Mouse (Mus musculus) urinary bladder, postnatal 14 days (tissue): ENCODE measurements around the gene Atp13a5.

Experiments used
- DNase-seq: peaks from one replicate; pipeline ENCODE4 v3.0.0; 2021; ENCODE audit warnings: low spot score

Gene Atp13a5

GRCm38 (mm10) chr16:29205581-29205980 lies 173.0 kb downstream of the Atp13a5 start:
- no peak for DNase-seq

DNA sequence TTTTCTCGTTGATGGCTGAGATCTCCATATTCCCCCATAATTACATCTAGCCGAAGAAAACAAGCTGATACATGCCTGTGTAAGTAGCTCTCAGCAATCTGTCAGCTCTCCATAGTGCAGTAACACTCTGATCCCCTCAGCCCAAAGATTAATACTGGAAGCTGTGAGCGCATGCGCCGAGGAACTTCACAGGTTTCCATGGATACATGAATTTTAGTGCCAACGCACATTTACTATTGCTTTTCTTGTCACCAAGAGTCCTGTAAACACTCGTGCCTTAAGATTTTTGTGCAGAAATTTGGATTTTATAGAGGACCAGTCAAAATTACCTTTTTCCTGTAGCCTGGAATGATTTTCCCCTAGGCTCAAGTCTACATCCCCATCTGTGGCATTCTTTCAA lies 173.7 kb downstream of the Atp13a5 start:
- no peak for DNase-seq

DNA sequence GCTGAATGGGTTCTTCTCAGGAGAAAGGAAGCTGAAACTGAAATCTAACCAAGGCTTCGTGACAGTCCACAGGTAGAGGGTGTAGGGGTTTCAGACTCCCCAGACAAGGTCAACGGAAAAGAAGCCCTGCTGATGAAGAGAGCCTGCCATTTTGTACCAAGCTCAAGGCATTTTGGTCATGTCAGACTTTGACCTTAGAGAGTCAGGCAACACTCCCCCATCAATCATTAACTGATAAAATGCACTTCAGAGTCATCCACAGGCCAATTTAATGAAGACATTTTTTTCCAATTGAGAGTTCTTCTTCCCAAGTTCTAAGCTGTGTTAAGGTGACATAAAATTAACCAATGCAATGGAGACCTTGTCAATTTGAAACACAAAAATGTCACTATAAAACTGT lies 177.4 kb downstream of the Atp13a5 start:
- no peak for DNase-seq

- peak; percentile 60 for DNase-seq
Observed at GRCm38 (mm10) chr16:29198461-29198860, 180.1 kb downstream of the Atp13a5 start.

- DNase-seq: no peak
Observed at GRCm38 (mm10) chr16:29195156-29195555, 183.4 kb downstream of the Atp13a5 start.

- no peak for DNase-seq
Observed at GRCm38 (mm10) chr16:29193981-29194380, 184.6 kb downstream of the Atp13a5 start.

GRCm38 (mm10) chr16:29192911-29193310 lies 185.6 kb downstream of the Atp13a5 start:
- no peak for DNase-seq
